Mouse (Mus musculus) hindbrain, embryonic 14.5 days (tissue): ENCODE results near the gene Ric8a. TPM values are rescaled to one million over a fixed set of nuclear protein-coding genes. Genes with fewer than 3 reads are reported as not detected.
A peak's percentile ranks its signal among the peaks of the same experiment; 100 is the strongest.

Experiments
- ATAC-seq: fragments of 200-750 bp; cut with Nextera tagmentation; 2 replicates; pipeline ENCODE4 v1.8.0; 2017; ENCODE audit warnings: moderate number of reproducible peaks, mild to moderate bottlenecking, moderate TSS enrichment, moderate library complexity; ENCODE audit not compliant: low FRiP score
- DNase-seq: peaks from one replicate; pipeline ENCODE4 v3.0.0-alpha.2; 2015; ENCODE audit warnings: low spot score
- H3K27ac ChIP-seq: fragments of 300-500 bp; sonication (generic); 2 replicates; pipeline ENCODE4 v1.5.1; 2014; ENCODE audit warnings: mild to moderate bottlenecking, moderate library complexity
- H3K27me3 ChIP-seq: fragments of 300-500 bp; sonication (generic); 2 replicates; pipeline ENCODE4 v1.6.1; 2014; ENCODE audit warnings: mild to moderate bottlenecking, low read length, mixed read lengths; ENCODE audit not compliant: control insufficient read depth, insufficient read depth
- H3K36me3 ChIP-seq: fragments of 300-500 bp; sonication (generic); replicated peaks from 2 replicates; pipeline ENCODE4 v1.6.1; 2014; ENCODE audit not compliant: control insufficient read depth, insufficient read depth
- H3K4me1 ChIP-seq: fragments of 300-500 bp; sonication (generic); replicated peaks from 2 replicates; pipeline ENCODE4 v1.6.1; 2014; ENCODE audit warnings: antibody characterized with exemption, low read length, mixed read lengths; ENCODE audit not compliant: control insufficient read depth, insufficient read depth
- H3K4me2 ChIP-seq: fragments of 300-500 bp; sonication (generic); replicated peaks from 2 replicates; pipeline ENCODE4 v1.6.1; 2014; ENCODE audit warnings: mild to moderate bottlenecking, moderate library complexity
- H3K4me3 ChIP-seq: fragments of 300-500 bp; sonication (generic); replicated peaks from 2 replicates; pipeline ENCODE4 v1.5.1; 2014; ENCODE audit warnings: mild to moderate bottlenecking, low read length
- H3K9ac ChIP-seq: fragments of 300-500 bp; sonication (generic); 2 replicates; pipeline ENCODE4 v1.6.1; 2014
- H3K9me3 ChIP-seq: fragments of 300-500 bp; sonication (generic); 2 replicates; pipeline ENCODE4 v1.6.1; 2016; ENCODE audit warnings: low read length; ENCODE audit not compliant: control insufficient read depth
- WGBS: fragments of 180-500 bp; shearing (Covaris S2); extraction: QIAGEN DNeasy Blood & Tissue Kit; methylation state at CpG from one replicate; pipeline ENCODE4 v1.1.7; 2014; 5-methylcytosine and 5-hydroxymethylcytosine counted together
- polyA plus RNA-seq: library from polyadenylated mRNA; unstranded; fragments of >200 nt; fragmentation: Nextera tagmentation; extraction: Ambion mirVana; gene quantifications from 2 replicates; pipeline ENCODE4 v1.2.1, GENCODE M21; 2014

Ric8a gene
- polyA plus RNA-seq, 1 experiment from 2014 or later, result 92.8 TPM

- peaks cover 11% of the 10 kb centered on the region; the same call in 1 of the 2 replicates for H3K27me3 ChIP-seq
- H3K9me3 ChIP-seq, result no peaks in the 10 kb centered on the region
- no peak overlapping the region for H3K9ac ChIP-seq
- H3K4me3 ChIP-seq, result no peak overlapping the region
- no peaks in the 10 kb centered on the region for H3K36me3 ChIP-seq
- no peak overlapping the region for H3K4me2 ChIP-seq
- no peak for ATAC-seq
- H3K27ac ChIP-seq, result no peak overlapping the region
- no peaks in the 10 kb centered on the region for H3K4me1 ChIP-seq
- no peak for DNase-seq
- WGBS, result 80% methylated on average over 7 of the region's 7 CpGs
Measured at GRCm38 (mm10) chr7:140843806-140844205, 13.0 kb upstream of the Ric8a start.

- no peaks in the 10 kb centered on the region for H3K9me3 ChIP-seq
- peaks cover 11% of the 10 kb centered on the region; the same call in 1 of the 2 replicates for H3K27me3 ChIP-seq
- no peak within 1 kb of the TSS for H3K4me2 ChIP-seq
- DNase-seq, result peak; percentile 87
- no peak within 1 kb of the TSS for H3K27ac ChIP-seq
- H3K4me3 ChIP-seq, result no peak within 1 kb of the TSS
- H3K9ac ChIP-seq, result no peak within 1 kb of the TSS
- ATAC-seq, result peak; percentile 76
- WGBS, result 35% methylated on average over 14 of the region's 14 CpGs
- no peaks in the 10 kb centered on the region for H3K4me1 ChIP-seq
- H3K36me3 ChIP-seq, result no peaks in the 10 kb centered on the region
Measured at GRCm38 (mm10) chr7:140844905-140845665, 11.7 kb upstream of the Ric8a start, which contains the start of gene Scgb1c1. TSS of gene Scgb1c1 (plus strand) at chr7:140845547.

GRCm38 (mm10) chr7:140845683-140846082 lies 11.1 kb upstream of the Ric8a start:
- Histone ChIP-seq H3K36me3 (no peaks in the 10 kb centered on the region), H3K4me3 (no peak overlapping the region)
- 69% methylated on average over 4 of the region's 4 CpGs for WGBS

GRCm38 (mm10) chr7:140846676-140847075 lies 10.1 kb upstream of the Ric8a start:
- Histone ChIP-seq H3K9me3 (no peaks in the 10 kb centered on the region), H3K4me2 (no peak overlapping the region), H3K27me3 (peaks cover under 1% of the 10 kb centered on the region; the same call in 1 of the 2 replicates), H3K4me3 (no peak overlapping the region), H3K4me1 (no peaks in the 10 kb centered on the region), H3K9ac (no peak overlapping the region), H3K27ac (no peak overlapping the region), H3K36me3 (peaks cover 4% of the 10 kb centered on the region)
- 90% methylated on average over 10 of the region's 10 CpGs for WGBS
- ATAC-seq (no peak), DNase-seq (no peak)

More at GRCm38 (mm10) chr7:140845683-140846082, 11.1 kb upstream of the Ric8a start:
- Histone ChIP-seq H3K27me3 (peaks cover 11% of the 10 kb centered on the region; the same call in 1 of the 2 replicates), H3K4me1 (no peaks in the 10 kb centered on the region), H3K27ac (no peak overlapping the region), H3K9ac (no peak overlapping the region), H3K9me3 (no peaks in the 10 kb centered on the region), H3K4me2 (no peak overlapping the region)
- DNase-seq (no peak), ATAC-seq (no peak)

GRCm38 (mm10) chr7:140847755-140848580 lies 8.8 kb upstream of the Ric8a start, which contains the start of gene Odf3:
TSS of gene Odf3 (plus strand) at chr7:140847805.
- Histone ChIP-seq H3K9ac (no peak within 1 kb of the TSS), H3K4me1 (no peaks in the 10 kb centered on the region), H3K4me2 (no peak within 1 kb of the TSS), H3K27ac (no peak within 1 kb of the TSS), H3K9me3 (no peaks in the 10 kb centered on the region), H3K4me3 (no peak within 1 kb of the TSS), H3K27me3 (no peaks in the 10 kb centered on the region), H3K36me3 (peaks cover 17% of the 10 kb centered on the region)
- no peak for ATAC-seq
- WGBS, result 65% methylated on average over 11 of the region's 11 CpGs
- no peak for DNase-seq

GRCm38 (mm10) chr7:140848591-140848990 lies 8.2 kb upstream of the Ric8a start:
- no peaks in the 10 kb centered on the region for H3K9me3 ChIP-seq

GRCm38 (mm10) chr7:140851916-140852315 lies 4.8 kb upstream of the Ric8a start:
- no peaks in the 10 kb centered on the region for H3K27me3 ChIP-seq
- H3K9ac ChIP-seq, result no peak overlapping the region
- peaks cover 36% of the 10 kb centered on the region for H3K36me3 ChIP-seq
- DNase-seq (no peak), ATAC-seq (no peak)
- no peaks in the 10 kb centered on the region for H3K9me3 ChIP-seq
- H3K4me3 ChIP-seq, result no peak overlapping the region
- WGBS, result 93% methylated on average over 4 of the region's 4 CpGs
- no peak overlapping the region for H3K27ac ChIP-seq
- H3K4me2 ChIP-seq, result no peak overlapping the region
- H3K4me1 ChIP-seq, result peaks cover 8% of the 10 kb centered on the region

More at GRCm38 (mm10) chr7:140848591-140848990, 8.2 kb upstream of the Ric8a start:
- no peak overlapping the region for H3K4me2 ChIP-seq
- DNase-seq (no peak), ATAC-seq (no peak)
- H3K9ac ChIP-seq, result no peak overlapping the region
- no peak overlapping the region for H3K4me3 ChIP-seq
- 95% methylated on average over 10 of the region's 10 CpGs for WGBS
- peaks cover 23% of the 10 kb centered on the region for H3K36me3 ChIP-seq
- H3K27me3 ChIP-seq, result no peaks in the 10 kb centered on the region
- H3K27ac ChIP-seq, result no peak overlapping the region
- H3K4me1 ChIP-seq, result no peaks in the 10 kb centered on the region

GRCm38 (mm10) chr7:140853386-140853785 lies 3.4 kb upstream of the Ric8a start:
- peaks cover 16% of the 10 kb centered on the region for H3K4me1 ChIP-seq
- no peak overlapping the region for H3K27ac ChIP-seq
- no peak overlapping the region for H3K4me3 ChIP-seq
- WGBS, result 86% methylated on average over 9 of the region's 9 CpGs
- peaks cover 37% of the 10 kb centered on the region for H3K36me3 ChIP-seq
- no peak overlapping the region for H3K9ac ChIP-seq
- ATAC-seq (no peak), DNase-seq (no peak)
- H3K27me3 ChIP-seq, result no peaks in the 10 kb centered on the region
- no peak overlapping the region for H3K4me2 ChIP-seq
- no peaks in the 10 kb centered on the region for H3K9me3 ChIP-seq

GRCm38 (mm10) chr7:140854483-140854882 lies 2.3 kb upstream of the Ric8a start:
- peaks cover 27% of the 10 kb centered on the region for H3K4me1 ChIP-seq
- ATAC-seq, result no peak
- H3K9ac ChIP-seq, result no peak overlapping the region
- no peaks in the 10 kb centered on the region for H3K9me3 ChIP-seq
- 95% methylated on average over 18 of the region's 18 CpGs for WGBS
- H3K4me3 ChIP-seq, result no peak overlapping the region
- peaks cover 48% of the 10 kb centered on the region for H3K36me3 ChIP-seq
- H3K27me3 ChIP-seq, result no peaks in the 10 kb centered on the region
- H3K4me2 ChIP-seq, result no peak overlapping the region
- no peak overlapping the region for H3K27ac ChIP-seq
- no peak for DNase-seq
